Mouse (Mus musculus) forebrain, postnatal 0 days (tissue): Measurements from ENCODE around the gene Lgr4. TPM values are rescaled to one million over a fixed set of nuclear protein-coding genes. Genes with fewer than 3 reads are reported as not detected.

ENCODE experiments used
- ATAC-seq: fragments of 200-750 bp; cut with Nextera tagmentation; 2 replicates; pipeline ENCODE4 v1.8.0; 2017; ENCODE audit warnings: mild to moderate bottlenecking, moderate library complexity
- DNase-seq: peaks from one replicate; pipeline ENCODE4 v3.0.0-alpha.2; 2015
- H3K27ac ChIP-seq: fragments of 300-500 bp; sonication (generic); 2 replicates; pipeline ENCODE4 v1.5.1; 2014; ENCODE audit warnings: low read depth, mild to moderate bottlenecking, antibody characterized with exemption, low read length, moderate library complexity, mixed read lengths
- H3K27me3 ChIP-seq: fragments of 300-500 bp; sonication (generic); 2 replicates; pipeline ENCODE4 v1.6.1; 2014; ENCODE audit warnings: mild to moderate bottlenecking, low read length, mixed read lengths; ENCODE audit not compliant: insufficient read depth
- H3K36me3 ChIP-seq: fragments of 300-500 bp; sonication (generic); 2 replicates; pipeline ENCODE4 v1.6.1; 2014; ENCODE audit warnings: mild to moderate bottlenecking, moderate library complexity; ENCODE audit not compliant: insufficient read depth
- H3K4me1 ChIP-seq: fragments of 300-500 bp; sonication (generic); 2 replicates; pipeline ENCODE4 v1.6.1; 2014; ENCODE audit warnings: antibody characterized with exemption; ENCODE audit not compliant: insufficient read depth
- H3K4me2 ChIP-seq: fragments of 300-500 bp; sonication (generic); 2 replicates; pipeline ENCODE4 v1.6.1; 2014; ENCODE audit warnings: low read depth, mild to moderate bottlenecking, moderate library complexity
- H3K4me3 ChIP-seq: fragments of 300-500 bp; sonication (generic); 2 replicates; pipeline ENCODE4 v1.5.1; 2014; ENCODE audit warnings: low read depth, low read length, mixed read lengths
- H3K9ac ChIP-seq: fragments of 300-500 bp; sonication (generic); 2 replicates; pipeline ENCODE4 v1.6.1; 2014; ENCODE audit warnings: mild to moderate bottlenecking
- H3K9me3 ChIP-seq: fragments of 300-500 bp; sonication (generic); 2 replicates; pipeline ENCODE4 v1.6.1; 2016; ENCODE audit warnings: low read length
- CTCF ChIP-seq: sonication (generic); IDR thresholded peaks from 2 replicates; pipeline ENCODE4 v1.5.1; 2016; ENCODE audit warnings: antibody characterized with exemption, control low read depth, low read depth
- WGBS: fragments of 180-500 bp; shearing (Covaris S2); extraction: QIAGEN DNeasy Blood & Tissue Kit; methylation state at CpG from one replicate; pipeline ENCODE4 v1.1.7; 2014; 5-methylcytosine and 5-hydroxymethylcytosine counted together
- polyA plus RNA-seq: library from polyadenylated mRNA; unstranded; fragments of >200 nt; fragmentation: Nextera tagmentation; extraction: Ambion mirVana; gene quantifications from 2 replicates; pipeline ENCODE4 v1.2.1, GENCODE M21; 2015
- total RNA-seq: library from RNA; depleted of rRNA; stranded (reverse); fragments of >200 nt; gene quantifications from 2 replicates; pipeline ENCODE4 v1.2.3, GENCODE M21; 2014

The Lgr4 gene
- total and polyA plus RNA-seq, 2 experiments from 2014 or later = 5.6 to 26.7 TPM

- no peak for ATAC-seq
- Histone ChIP-seq H3K9me3 (no peaks in the 10 kb centered on the region), H3K9ac (no peak overlapping the region), H3K4me1 (no peaks in the 10 kb centered on the region), H3K27me3 (no peaks in the 10 kb centered on the region), H3K4me2 (no peak overlapping the region), H3K27ac (no peak overlapping the region), H3K36me3 (no peaks in the 10 kb centered on the region), H3K4me3 (no peak overlapping the region)
- DNase-seq = no peak
- 71% methylated on average over 4 of the region's 4 CpGs for WGBS
- TF ChIP-seq CTCF = no peak
These were observed 11.3 kb downstream of the Lgr4 start for GRCm38 (mm10) chr2:109928791-109929190.

- no peaks in the 10 kb centered on the region for H3K27me3 ChIP-seq
- no peak overlapping the region for H3K4me2 ChIP-seq
- TF ChIP-seq CTCF = no peak
- ATAC-seq (no peak), DNase-seq (no peak)
- H3K36me3 ChIP-seq = no peaks in the 10 kb centered on the region
- no peak overlapping the region for H3K4me3 ChIP-seq
- H3K27ac ChIP-seq = no peak overlapping the region
- H3K9ac ChIP-seq = no peak overlapping the region
- H3K4me1 ChIP-seq = no peaks in the 10 kb centered on the region
- 82% methylated on average over 3 of the region's 3 CpGs for WGBS
- H3K9me3 ChIP-seq = no peaks in the 10 kb centered on the region
These were observed 11.8 kb downstream of the Lgr4 start for GRCm38 (mm10) chr2:109929256-109929655.

- no peaks in the 10 kb centered on the region for H3K9me3 ChIP-seq
- H3K36me3 ChIP-seq = no peaks in the 10 kb centered on the region
- H3K4me2 ChIP-seq = no peak overlapping the region
- no peak overlapping the region for H3K4me3 ChIP-seq
- no peaks in the 10 kb centered on the region; the same call in 1 of the 2 replicates for H3K27me3 ChIP-seq
- no peak for DNase-seq
- no peak overlapping the region for H3K27ac ChIP-seq
- no peak for TF ChIP-seq CTCF
- no peak overlapping the region for H3K9ac ChIP-seq
- H3K4me1 ChIP-seq = no peaks in the 10 kb centered on the region
- 93% methylated on average over 5 of the region's 5 CpGs for WGBS
- no peak for ATAC-seq
These were observed 12.9 kb downstream of the Lgr4 start for GRCm38 (mm10) chr2:109930366-109930765.

- no peaks in the 10 kb centered on the region for H3K9me3 ChIP-seq
- no peaks in the 10 kb centered on the region for H3K36me3 ChIP-seq
- no peaks in the 10 kb centered on the region for H3K4me1 ChIP-seq
- H3K4me2 ChIP-seq = no peak overlapping the region
- ATAC-seq = no peak
- peaks cover under 1% of the 10 kb centered on the region; the same call in 1 of the 2 replicates for H3K27me3 ChIP-seq
- no peak for TF ChIP-seq CTCF
- no peak overlapping the region for H3K27ac ChIP-seq
- H3K9ac ChIP-seq = no peak overlapping the region
- 95% methylated on average over 4 of the region's 4 CpGs for WGBS
- no peak overlapping the region for H3K4me3 ChIP-seq
- no peak for DNase-seq
These were observed 13.3 kb downstream of the Lgr4 start for GRCm38 (mm10) chr2:109930771-109931170.

GRCm38 (mm10) chr2:109931978-109932780 lies 14.7 kb downstream of the Lgr4 start:
- ATAC-seq (no peak), DNase-seq (no peak)
- Histone ChIP-seq H3K4me2 (no peak overlapping the region), H3K4me1 (no peaks in the 10 kb centered on the region), H3K27me3 (peaks cover 4% of the 10 kb centered on the region; the same call in 1 of the 2 replicates), H3K9me3 (no peaks in the 10 kb centered on the region), H3K4me3 (no peak overlapping the region), H3K27ac (no peak overlapping the region), H3K9ac (no peak overlapping the region), H3K36me3 (no peaks in the 10 kb centered on the region)
- WGBS = 65% methylated on average over 13 of the region's 13 CpGs
- no peak for TF ChIP-seq CTCF

GRCm38 (mm10) chr2:109933151-109933550 lies 15.7 kb downstream of the Lgr4 start:
- H3K9ac ChIP-seq = no peak overlapping the region
- DNase-seq (no peak), ATAC-seq (no peak)
- no peaks in the 10 kb centered on the region for H3K9me3 ChIP-seq
- no peak overlapping the region for H3K4me3 ChIP-seq
- no peak overlapping the region for H3K4me2 ChIP-seq
- H3K27ac ChIP-seq = no peak overlapping the region
- H3K4me1 ChIP-seq = no peaks in the 10 kb centered on the region
- H3K36me3 ChIP-seq = no peaks in the 10 kb centered on the region
- no peak for TF ChIP-seq CTCF
- peaks cover 4% of the 10 kb centered on the region; the same call in 1 of the 2 replicates for H3K27me3 ChIP-seq
- WGBS = 91% methylated on average over 3 of the region's 3 CpGs

GRCm38 (mm10) chr2:109934086-109934485 lies 16.6 kb downstream of the Lgr4 start:
- Histone ChIP-seq H3K9ac (no peak overlapping the region), H3K27ac (no peak overlapping the region), H3K9me3 (no peaks in the 10 kb centered on the region), H3K4me2 (no peak overlapping the region), H3K27me3 (peaks cover 4% of the 10 kb centered on the region; the same call in 1 of the 2 replicates), H3K4me3 (no peak overlapping the region), H3K36me3 (no peaks in the 10 kb centered on the region), H3K4me1 (no peaks in the 10 kb centered on the region)
- ATAC-seq (no peak), DNase-seq (no peak)
- no peak for TF ChIP-seq CTCF
- 74% methylated on average over 4 of the region's 4 CpGs for WGBS
